Mouse (Mus musculus): ENCODE data around the gene Cldn14.

Cldn14 gene

GRCm38 (mm10) chr16:93910735-93911665, 97.6 kb downstream of the Cldn14 start:
- no peak for DNase-seq

- no peak for DNase-seq
Measured at GRCm38 (mm10) chr16:93909936-93910335, 98.7 kb downstream of the Cldn14 start.

- peak; percentile 58 for DNase-seq
Measured at GRCm38 (mm10) chr16:93908196-93908595, 100.4 kb downstream of the Cldn14 start.

- DNase-seq = peak; percentile 68
Measured at GRCm38 (mm10) chr16:93907761-93908160, 100.9 kb downstream of the Cldn14 start.

GRCm38 (mm10) chr16:93906156-93907014, 102.3 kb downstream of the Cldn14 start:
- DNase-seq = peak; percentile 79

- peak; percentile 67 for DNase-seq
Measured at GRCm38 (mm10) chr16:93903027-93903426, 105.6 kb downstream of the Cldn14 start.

- no peak for DNase-seq
Measured at GRCm38 (mm10) chr16:93893285-93893684, 115.4 kb downstream of the Cldn14 start.

- DNase-seq = no peak
Measured at GRCm38 (mm10) chr16:93890948-93891604, 117.6 kb downstream of the Cldn14 start.

GRCm38 (mm10) chr16:93888481-93888880, 120.2 kb downstream of the Cldn14 start:
- no peak for DNase-seq

- no peak for DNase-seq
Measured at GRCm38 (mm10) chr16:93884722-93885113, 123.9 kb downstream of the Cldn14 start.

GRCm38 (mm10) chr16:93884086-93884721, 124.4 kb downstream of the Cldn14 start:
- no peak for DNase-seq

GRCm38 (mm10) chr16:93883423-93884085, 125.1 kb downstream of the Cldn14 start, which contains the start of gene Chaf1b:
TSS of gene Chaf1b (plus strand) at chr16:93883901.
- peak; percentile 98 for DNase-seq

GRCm38 (mm10) chr16:93877612-93878380, 130.8 kb downstream of the Cldn14 start:
- no peak for DNase-seq

GRCm38 (mm10) chr16:93874841-93875240, 133.8 kb downstream of the Cldn14 start:
- DNase-seq = no peak

All from thymus, postnatal 4 days (tissue).